Mouse (Mus musculus): ENCODE results near the gene Rpl9-ps1.

DNA sequence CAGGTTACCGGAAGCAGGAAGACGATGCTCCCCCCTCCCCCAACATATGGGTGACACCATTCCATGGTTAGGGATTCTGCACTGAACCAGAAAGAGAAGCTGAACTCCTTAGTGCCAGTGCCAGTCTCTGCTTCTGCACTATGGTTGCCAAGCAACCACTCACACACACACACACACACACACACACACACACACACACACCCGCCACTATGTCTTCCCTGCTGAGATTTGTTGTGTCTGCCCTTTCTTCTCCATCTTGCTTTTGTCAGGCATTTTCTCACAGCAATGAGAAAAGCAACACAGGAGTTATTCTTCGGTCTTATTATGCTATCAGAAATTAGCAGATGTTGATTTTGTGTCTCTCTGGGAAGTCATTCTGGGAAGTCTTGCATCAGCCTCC lies 11.0 kb downstream of the Rpl9-ps1 start:
- TF ChIP-seq POLR2A (IDR thresholded peaks at IDR 0.05; ENCODE audit: low read depth, low read length) = no peak
- no peak for TF ChIP-seq CTCF (conservative IDR thresholded peaks at IDR 0.05; ENCODE audit: insufficient read depth, insufficient read length, low read depth, low read length)

All from kidney, adult 2 months (tissue).